Mouse (Mus musculus) layer of hippocampus, adult 8-10 months (tissue): ENCODE measurements around the gene B3gntl1. TPM values are rescaled to one million over a fixed set of nuclear protein-coding genes. Genes with fewer than 3 reads are reported as not detected.
A peak's percentile ranks its signal among the peaks of the same experiment; 100 is the strongest.
"Not testable (repeated sequence)": the region's sequence is repeated elsewhere in the genome, so short reads cannot be mapped to it uniquely, and the experiment has no call there.

Experiments used
- DNase-seq, 2 experiments: peaks; one replicate each; pipeline ENCODE4 v3.0.0; 2022; ENCODE audit warnings: low spot score in 2 of 2
- total RNA-seq, 4 experiments: library from RNA; stranded (reverse); gene quantifications; 2 replicates each; pipeline ENCODE4 v1.2.4; 2022

B3gntl1 gene
- total RNA-seq, 4 experiments from 2014 or later, result 6.8 to 8.4 (median 7.9) TPM

DNA sequence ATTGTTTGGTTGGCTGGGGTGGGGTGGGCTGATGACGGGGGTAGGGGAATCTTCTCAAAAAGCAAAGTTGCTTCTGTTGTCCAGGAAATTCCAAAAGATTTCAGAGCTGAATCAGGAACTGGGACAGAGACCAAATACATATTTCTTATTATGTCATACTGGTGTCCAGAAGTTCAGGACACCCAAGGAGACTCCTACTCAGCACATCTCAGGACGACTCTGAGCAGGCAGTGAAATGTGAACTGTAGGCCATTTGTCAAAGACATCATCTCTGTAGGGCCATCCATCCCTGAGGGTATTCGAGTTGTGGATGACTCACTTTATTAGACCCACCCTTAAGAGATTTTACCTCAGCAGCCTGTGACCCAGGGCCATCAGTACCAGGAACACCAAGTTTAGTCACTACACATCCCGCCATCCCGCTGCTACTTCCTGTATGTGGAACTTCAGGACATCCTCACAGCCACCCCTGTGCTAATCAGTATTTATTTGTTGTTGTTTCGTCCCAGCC, 12.6 kb upstream of the B3gntl1 start:
- DNase-seq, result no peak

DNA sequence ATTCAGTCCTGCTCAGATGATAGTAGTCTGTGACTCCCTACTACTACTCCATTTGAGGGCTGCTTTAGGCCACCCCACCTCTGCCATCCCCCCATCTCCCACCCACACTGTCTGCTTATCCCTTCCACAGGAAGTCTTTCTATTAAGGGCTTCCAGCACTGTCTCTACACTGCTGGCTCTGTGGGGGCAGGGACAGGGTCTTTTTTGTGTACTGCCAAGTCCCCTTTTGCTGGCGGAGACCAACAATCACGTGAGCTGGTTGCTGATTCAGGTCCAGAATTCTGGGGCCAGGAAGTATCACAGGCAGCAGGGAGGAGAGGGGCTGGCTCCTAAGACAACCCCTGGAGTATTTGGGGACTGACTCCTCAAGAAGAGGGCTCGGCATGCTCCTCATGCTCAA, 10.3 kb upstream of the B3gntl1 start:
- no peak for DNase-seq

- no peak for DNase-seq
Observed at GRCm38 (mm10) chr11:121680750-121681149, 7.8 kb upstream of the B3gntl1 start.

DNA sequence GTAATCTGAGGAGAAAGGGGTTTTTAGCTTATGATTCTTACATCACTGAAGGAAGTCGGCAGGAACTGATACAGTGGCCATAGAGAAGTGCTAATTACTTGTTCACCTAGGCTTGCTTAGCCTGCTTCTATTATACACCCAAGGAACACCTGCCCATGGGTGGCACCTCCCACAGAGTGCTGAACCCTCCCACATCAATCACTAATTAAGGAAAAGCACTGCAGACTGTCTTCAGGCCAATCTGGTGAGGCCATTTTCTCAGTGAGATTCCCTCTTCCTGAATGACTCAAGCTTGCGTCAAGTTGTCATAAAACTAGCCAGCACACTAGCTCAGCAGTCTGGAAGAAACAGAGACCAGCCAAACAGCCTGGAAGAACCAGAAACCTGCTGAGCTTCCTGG, 6.6 kb upstream of the B3gntl1 start:
- peak in 1 of 2 experiments; percentile 12 for DNase-seq

DNA sequence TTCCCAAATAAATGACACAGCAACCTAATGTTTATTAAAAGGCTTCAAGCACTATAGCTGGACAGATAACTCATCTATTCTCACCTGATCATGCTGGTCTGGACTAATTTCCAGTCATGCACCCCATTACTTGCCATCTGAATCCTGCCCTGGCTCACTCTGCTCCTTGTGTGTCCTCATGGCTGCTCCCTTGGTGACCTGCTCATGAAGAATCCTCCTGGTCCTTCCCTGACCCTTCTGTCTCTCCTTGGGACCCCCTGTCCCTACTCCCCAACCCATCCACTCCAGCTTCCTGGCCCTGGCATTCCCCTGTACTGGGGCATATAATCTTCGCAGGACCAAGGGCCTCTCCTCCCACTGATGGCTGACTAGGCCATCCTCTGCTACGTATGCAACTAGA, 3.9 kb upstream of the B3gntl1 start:
- no peak for DNase-seq

GRCm38 (mm10) chr11:121673629-121674028, 676 bp upstream of the B3gntl1 start:
- DNase-seq, result no peak

DNA sequence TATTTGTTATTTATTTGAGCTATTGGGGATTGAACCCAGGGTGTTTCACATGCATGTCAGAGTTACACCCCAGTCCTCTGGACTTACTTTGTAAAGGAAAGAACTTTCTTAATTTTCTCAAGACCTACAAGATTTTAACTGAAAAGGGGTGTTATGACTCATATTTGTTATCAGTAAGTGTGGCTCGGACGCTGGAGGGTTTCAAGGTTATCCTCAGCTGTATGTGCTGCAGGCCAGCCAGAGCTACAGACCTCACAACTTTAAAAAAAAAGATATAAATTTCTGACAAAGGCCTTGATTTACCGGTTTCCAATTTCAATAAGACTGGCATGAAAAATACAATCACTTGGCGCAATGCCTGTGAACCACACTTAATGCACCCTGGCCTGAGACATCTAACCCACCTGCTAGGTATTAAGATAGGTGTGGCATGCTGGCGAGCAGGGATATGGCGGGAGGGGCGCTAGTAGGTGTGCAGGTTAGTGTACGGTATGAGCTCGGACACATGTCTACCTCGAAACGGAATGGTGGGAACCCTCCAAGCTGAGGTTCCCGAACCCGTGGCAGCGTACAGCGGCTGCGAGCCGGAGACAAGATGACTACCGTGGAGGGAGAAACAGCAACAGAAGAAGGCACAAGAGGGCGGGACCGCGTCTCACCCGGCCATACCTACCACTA, 502 bp downstream of the B3gntl1 start:
- DNase-seq, result peak in 1 of 2 experiments; percentile 20

- DNase-seq, result no peak
Observed at GRCm38 (mm10) chr11:121670926-121671325, 2.0 kb downstream of the B3gntl1 start.

DNA sequence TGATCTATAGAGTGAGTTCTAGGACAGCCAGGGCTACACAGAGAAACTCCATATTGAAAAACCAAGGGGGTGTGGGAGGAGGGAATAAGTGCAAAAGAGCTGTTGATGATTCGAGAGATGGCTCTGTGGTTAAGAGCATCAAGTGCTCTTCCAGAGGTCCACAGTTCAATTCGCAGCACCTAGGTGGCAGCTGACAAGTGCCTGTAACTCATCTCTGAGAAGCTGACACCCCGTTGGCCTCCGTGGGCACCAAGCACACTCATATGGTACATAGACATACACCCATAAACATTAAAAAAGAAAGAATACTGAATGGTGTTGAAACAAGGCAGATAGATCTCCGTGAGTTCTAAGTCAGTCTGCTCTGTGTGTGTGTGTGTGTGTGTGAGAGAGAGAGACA, 4.2 kb downstream of the B3gntl1 start:
- no peak for DNase-seq

DNA sequence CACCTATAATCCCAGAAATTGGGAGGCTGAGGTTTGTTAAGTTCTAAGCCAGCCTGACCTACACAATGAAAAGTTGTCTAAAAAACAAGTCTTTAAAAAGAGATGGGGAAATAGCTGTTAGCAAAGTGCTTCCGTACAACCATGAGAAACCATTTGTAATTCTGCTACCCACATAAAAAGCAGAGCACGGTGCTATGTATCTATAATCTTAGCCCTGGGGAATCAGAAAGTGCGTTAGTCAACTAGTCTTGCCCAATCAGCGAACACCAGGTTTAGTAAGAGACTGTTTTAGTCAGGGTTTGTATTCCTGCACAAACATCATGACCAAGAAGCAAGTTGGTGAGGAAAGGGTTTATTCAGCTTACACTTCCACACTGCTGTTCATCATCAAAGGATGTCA, 5.4 kb downstream of the B3gntl1 start:
- DNase-seq, result no peak

DNA sequence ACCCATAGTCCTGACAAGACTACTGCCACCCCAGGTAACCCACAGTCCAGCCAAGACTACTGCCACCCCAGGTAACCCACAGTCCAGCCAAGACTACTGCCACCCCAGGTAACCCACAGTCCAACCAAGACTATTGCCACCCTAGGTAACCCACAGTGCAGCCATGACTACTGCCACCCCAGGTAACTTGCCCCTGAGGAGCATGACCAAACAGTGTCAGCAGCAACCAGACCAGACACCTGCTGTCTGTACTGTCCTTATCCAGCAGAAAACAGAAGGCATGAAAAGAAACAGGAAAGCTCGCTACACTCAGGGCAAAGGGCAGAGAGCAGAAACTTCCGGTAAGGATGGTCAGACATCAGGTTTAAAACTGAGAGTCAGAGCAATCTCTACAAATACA, 11.8 kb downstream of the B3gntl1 start:
- no peak for DNase-seq

DNA sequence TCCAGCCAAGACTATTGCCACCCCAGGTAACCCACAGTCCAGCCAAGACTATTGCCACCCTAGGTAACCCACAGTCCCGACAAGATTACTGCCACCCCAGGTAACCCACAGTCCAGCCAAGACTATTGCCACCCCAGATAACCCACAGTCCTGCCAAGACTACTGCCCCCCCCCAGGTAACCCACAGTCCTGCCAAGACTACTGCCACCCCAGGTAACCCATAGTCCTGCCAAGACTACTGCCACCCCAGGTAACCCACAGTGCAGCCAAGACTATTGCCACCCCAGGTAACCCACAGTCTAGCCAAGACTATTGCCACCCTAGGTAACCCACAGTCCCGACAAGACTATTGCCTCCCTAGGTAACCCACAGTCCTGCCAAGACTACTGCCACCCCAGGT, 12.3 kb downstream of the B3gntl1 start:
- DNase-seq, result not testable (repeated sequence)

GRCm38 (mm10) chr11:121658151-121658550, 14.8 kb downstream of the B3gntl1 start:
- no peak for DNase-seq

DNA sequence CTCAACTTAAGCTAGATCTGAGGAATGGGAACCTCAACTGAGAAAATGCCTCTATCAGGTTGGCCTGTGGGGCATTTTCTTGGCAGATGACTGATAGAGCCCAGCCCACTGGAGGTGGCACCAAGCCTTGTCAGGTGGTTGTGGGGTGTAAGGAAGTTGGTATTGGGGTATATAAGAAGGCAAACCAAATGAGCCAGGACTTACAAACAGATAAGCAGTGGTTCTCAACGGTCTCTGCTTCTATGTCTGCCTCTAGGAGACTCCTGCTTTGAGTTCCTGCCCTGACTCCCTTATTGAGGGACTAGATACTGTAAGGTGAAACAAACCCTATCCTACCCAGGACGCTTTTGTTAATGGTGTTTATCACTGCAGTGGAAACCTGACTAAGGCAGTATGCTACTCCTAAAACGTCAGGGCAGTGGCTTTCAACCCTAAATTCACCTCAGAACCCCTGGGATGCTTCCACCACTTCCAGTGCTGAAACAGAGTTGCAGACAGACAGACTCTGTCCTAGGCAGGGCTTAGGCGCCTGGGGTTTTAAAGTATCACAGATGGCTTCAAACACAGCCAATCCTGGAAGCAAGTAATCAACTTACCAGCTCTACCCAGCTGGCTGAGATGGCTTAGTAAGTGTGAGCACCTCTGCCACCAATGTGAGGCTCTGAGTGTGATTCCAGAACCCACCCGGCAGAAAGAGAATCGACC, 17.0 kb downstream of the B3gntl1 start:
- DNase-seq, result no peak

DNA sequence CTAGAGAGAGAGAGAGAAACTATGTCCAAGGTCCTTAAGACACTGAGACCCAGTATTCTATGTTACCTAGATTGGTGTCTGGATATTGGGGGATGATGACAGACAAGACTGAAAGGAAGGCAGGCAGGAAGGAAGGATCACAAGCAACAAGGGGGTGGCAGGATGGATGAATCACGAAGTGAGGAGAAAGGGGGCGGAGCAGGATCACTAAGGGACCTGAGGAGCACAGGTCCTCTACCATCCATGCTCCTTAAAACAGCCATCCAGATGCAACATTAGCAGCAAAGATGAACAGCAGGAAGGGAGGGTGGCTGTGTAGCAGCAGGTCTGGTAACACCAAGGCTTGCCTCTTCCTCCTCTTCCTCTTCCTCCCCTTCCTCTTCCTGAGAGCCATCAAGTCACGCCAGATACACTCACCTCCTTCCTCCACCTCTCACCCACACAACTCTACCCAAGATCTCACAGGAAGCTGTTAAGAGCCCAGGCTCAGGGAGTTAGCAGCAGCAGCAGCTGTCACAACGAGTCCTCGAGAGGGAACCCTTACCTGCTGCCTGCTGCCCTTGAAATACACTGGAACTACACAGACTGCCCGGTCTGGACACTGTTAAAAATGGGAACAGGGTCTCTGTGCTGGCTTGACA, 17.7 kb downstream of the B3gntl1 start:
- DNase-seq, result no peak

DNA sequence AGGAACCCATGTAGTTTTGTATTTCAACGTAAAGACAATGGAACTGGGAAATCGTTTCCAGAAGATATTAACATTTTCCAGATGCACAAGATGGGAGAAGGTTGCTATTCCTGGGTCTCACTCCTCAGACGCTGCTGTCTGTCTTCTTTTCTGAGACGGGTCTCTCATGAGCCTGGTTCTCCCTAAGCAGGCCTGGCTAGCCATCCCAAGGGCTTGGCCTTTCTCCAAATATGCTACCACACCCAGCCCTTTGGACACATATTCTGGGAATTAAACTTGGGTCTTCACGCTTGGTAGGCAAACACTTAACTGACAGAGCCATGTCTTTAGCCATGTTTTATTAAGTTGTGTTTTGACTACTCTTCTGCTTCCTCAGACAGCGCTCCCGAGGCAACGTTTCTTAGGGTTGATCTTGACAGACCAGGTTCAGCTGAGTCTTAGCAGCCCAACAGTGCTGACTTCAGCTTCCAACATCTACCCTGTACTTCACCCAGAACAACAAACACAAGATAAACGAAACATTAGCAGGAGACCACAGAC, 18.5 kb downstream of the B3gntl1 start:
- no peak for DNase-seq

- DNase-seq, result no peak
Observed at GRCm38 (mm10) chr11:121653631-121654030, 19.3 kb downstream of the B3gntl1 start.

- peak in 1 of 2 experiments; percentile 40 for DNase-seq
Observed at GRCm38 (mm10) chr11:121652547-121653305, 20.2 kb downstream of the B3gntl1 start.

DNA sequence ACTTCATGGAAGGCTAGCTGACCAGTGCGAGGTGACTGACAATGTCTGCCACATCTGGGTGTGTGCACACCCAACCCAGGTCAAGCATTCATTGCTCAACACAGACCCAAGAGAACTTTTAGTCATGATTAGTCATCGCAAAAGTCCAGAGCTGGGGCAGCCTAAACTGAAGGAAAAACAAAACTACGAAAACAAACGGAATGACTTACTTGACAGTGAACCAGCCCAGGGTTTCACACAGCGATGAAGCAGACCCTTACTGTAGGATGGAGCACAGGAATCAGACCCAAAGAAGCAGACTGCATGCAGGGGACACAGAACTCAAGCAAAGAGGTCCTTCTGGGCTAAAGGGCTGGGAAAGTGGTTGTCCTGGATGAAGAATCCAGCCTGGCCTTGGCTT, 21.0 kb downstream of the B3gntl1 start:
- DNase-seq, result no peak

- no peak for DNase-seq
Observed at GRCm38 (mm10) chr11:121651556-121651955, 21.4 kb downstream of the B3gntl1 start.

DNA sequence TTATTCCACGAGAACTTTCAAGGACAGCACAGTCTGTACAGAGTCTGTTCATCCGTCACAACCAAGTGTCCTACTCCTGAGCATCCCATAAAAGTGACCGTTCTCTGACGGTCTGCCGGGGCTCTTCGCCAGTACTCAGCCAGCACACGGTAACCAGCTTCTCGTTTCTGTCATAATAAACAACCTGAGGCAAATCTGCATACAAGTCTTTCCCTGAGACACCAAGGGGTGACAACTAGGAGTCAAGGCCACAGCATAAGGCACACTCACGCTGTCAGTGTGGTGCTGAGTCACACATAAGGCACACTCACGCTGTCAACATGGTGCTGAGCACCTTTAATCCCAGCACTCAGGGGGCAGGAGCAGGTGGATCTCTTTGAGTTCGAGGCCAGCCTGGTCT, 22.3 kb downstream of the B3gntl1 start:
- DNase-seq, result no peak
